Comparison of ENCODE assay signal across 21 mouse cellular contexts in genomic region chr11:68641361-68641760, GRCm38 (mm10). TPM values are rescaled to one million over a fixed set of nuclear protein-coding genes. Genes with fewer than 3 reads are reported as not detected.
"Had no signal": no experiment of that assay in that cellular context is flagged by ENCODE, and none has a peak within 500 bp of the region (broad histone marks: within the 10 kb centered on the region; RNA-seq: fewer than 3 reads in every experiment).

No protein-coding gene starts in this region.

- H3K4me3 ChIP-seq: lung, embryonic 15.5 days; midbrain, embryonic 10.5 days; midbrain, embryonic 12.5 days; myocyte; neural tube, embryonic 13.5 days; neural tube, embryonic 15.5 days had no signal

- H3K4me1 ChIP-seq: midbrain, embryonic 12.5 days had no signal

- DNase-seq: lung, adult 2 months; lung, postnatal 14 days; lung, postnatal 4 days; midbrain, embryonic 14.5 days; retina, postnatal 1 day; right cerebral cortex, adult 18-20 months; right cerebral cortex, postnatal 25 days; right cerebral cortex, postnatal 4 days; spleen, adult 18-20 months; thymus, adult 18-20 months; thymus, postnatal 14 days; thymus, postnatal 36 days had no signal

- H3K9me3 ChIP-seq: lung, embryonic 15.5 days; midbrain, embryonic 10.5 days; neural tube, embryonic 13.5 days; neural tube, embryonic 15.5 days had no signal

- H3K27ac ChIP-seq: lung, embryonic 15.5 days; midbrain, embryonic 10.5 days; midbrain, embryonic 12.5 days; neural tube, embryonic 13.5 days; neural tube, embryonic 15.5 days had no signal

- H3K36me3 ChIP-seq: lung, embryonic 15.5 days; midbrain, embryonic 10.5 days; midbrain, embryonic 12.5 days; neural tube, embryonic 13.5 days; neural tube, embryonic 15.5 days had no signal

- H3K27me3 ChIP-seq: lung, embryonic 15.5 days; midbrain, embryonic 12.5 days; neural tube, embryonic 13.5 days; neural tube, embryonic 15.5 days had no signal

RNA-seq across cellular contexts. Expression of gene Ccdc42, which starts 54.5 kb away (rescaled TPM):
- total RNA-seq: megakaryocyte, adult 5-6 weeks; megakaryocyte-erythroid progenitor cell, adult 5-6 weeks had no signal
- polyA plus RNA-seq: midbrain, embryonic 14.5 days; myocyte; stomach, embryonic 14.5 days had no signal
